Mouse (Mus musculus) CH12.LX (cell line): ENCODE measurements around the gene Fam120a. TPM values are rescaled to one million over a fixed set of nuclear protein-coding genes. Genes with fewer than 3 reads are reported as not detected.

Experiments
- DNase-seq: peaks from one replicate; pipeline ENCODE4 v3.0.0-alpha.2; 2013; ENCODE audit errors: extremely low read depth
- H3K27ac ChIP-seq: 2 replicates; pipeline ENCODE4 v1.5.1; 2012; ENCODE audit warnings: low read depth, mild to moderate bottlenecking, control low read depth, moderate library complexity; ENCODE audit not compliant: insufficient read depth
- H3K27me3 ChIP-seq: replicated peaks from 2 replicates; pipeline ENCODE3; 2012; ENCODE audit warnings: inconsistent platforms
- H3K36me3 ChIP-seq, 2 experiments: replicated peaks in 1 of 2; 2 replicates each; pipeline versions ENCODE3 to v1.6.1; 2012; ENCODE audit warnings: inconsistent platforms in 1 of 2, low read length in 1 of 2, mild to moderate bottlenecking in 1 of 2, mixed read lengths in 1 of 2, moderate library complexity in 1 of 2; ENCODE audit not compliant: control insufficient read depth in 1 of 2, insufficient read depth in 1 of 2
- H3K4me1 ChIP-seq, 2 experiments: 2 replicates each; pipeline ENCODE4 v1.6.1; 2012; ENCODE audit warnings: inconsistent platforms in 1 of 2, moderate library complexity in 1 of 2; ENCODE audit not compliant: insufficient read depth in 2 of 2, control insufficient read depth in 1 of 2
- H3K4me2 ChIP-seq: 2 replicates; pipeline ENCODE4 v1.6.1; 2012; ENCODE audit warnings: low read depth, mild to moderate bottlenecking, control low read depth; ENCODE audit not compliant: poor library complexity, insufficient read depth, severe bottlenecking
- H3K4me3 ChIP-seq, 3 experiments: fragments of 150-350 bp in 1 of 3; sonication (generic) in 1 of 3; replicated peaks in 1 of 3; 2 replicates each; pipeline versions ENCODE3 to v1.5.1; 2011 to 2012; ENCODE audit warnings: low read depth in 2 of 3, low read length in 2 of 3, mild to moderate bottlenecking in 2 of 3, moderate library complexity in 2 of 3, control low read depth in 1 of 3, improper control_type of control experiment in 1 of 3, inconsistent platforms in 1 of 3, mixed read lengths in 1 of 3; ENCODE audit not compliant: poor library complexity in 1 of 3
- H3K79me2 ChIP-seq: replicated peaks from 2 replicates; pipeline ENCODE4 v1.6.1; 2012; ENCODE audit warnings: mild to moderate bottlenecking, moderate library complexity; ENCODE audit not compliant: control insufficient read depth, poor library complexity, insufficient read depth, severe bottlenecking; ENCODE audit errors: extremely low read depth
- H3K9ac ChIP-seq: 2 replicates; pipeline ENCODE4 v1.6.1; 2012; ENCODE audit warnings: low read depth, mild to moderate bottlenecking, control low read depth, moderate library complexity; ENCODE audit not compliant: insufficient read depth
- H3K9me3 ChIP-seq: replicated peaks from 2 replicates; pipeline ENCODE3; 2012; ENCODE audit warnings: low read length, inconsistent platforms, mixed read lengths
- BHLHE40 ChIP-seq: IDR thresholded peaks from 2 replicates; pipeline ENCODE4 v1.6.1; 2011; ENCODE audit warnings: mild to moderate bottlenecking, low read depth, low read length, improper control_type of control experiment
- E2F4 ChIP-seq: IDR thresholded peaks from 2 replicates; pipeline ENCODE4 v1.6.1; 2011; ENCODE audit warnings: low read depth, low read length, improper control_type of control experiment; ENCODE audit not compliant: insufficient replicate concordance
- EP300 ChIP-seq: IDR thresholded peaks from 2 replicates; pipeline ENCODE4 v1.6.1; 2011; ENCODE audit warnings: low read length, improper control_type of control experiment
- ETS1 ChIP-seq: conservative IDR thresholded peaks from 2 replicates; pipeline ENCODE4 v1.6.1; 2012; ENCODE audit warnings: low read depth, mild to moderate bottlenecking, inconsistent platforms, low read length, improper control_type of control experiment, moderate library complexity
- GABPA ChIP-seq: IDR thresholded peaks from 2 replicates; pipeline ENCODE4 v1.6.1; 2012; ENCODE audit warnings: low read depth, low read length, improper control_type of control experiment, inconsistent platforms; ENCODE audit not compliant: insufficient replicate concordance
- IRF4 ChIP-seq: IDR thresholded peaks from 2 replicates; pipeline ENCODE4 v1.6.1; 2014; ENCODE audit warnings: low read depth, mild to moderate bottlenecking, inconsistent platforms, low read length, improper control_type of control experiment
- JUND ChIP-seq: conservative IDR thresholded peaks from 2 replicates; pipeline ENCODE4 v1.6.1; 2011; ENCODE audit warnings: low read depth, low read length, improper control_type of control experiment
- KAT2A ChIP-seq: IDR thresholded peaks from 2 replicates; pipeline ENCODE4 v1.6.1; 2012; ENCODE audit warnings: low read length, improper control_type of control experiment, inconsistent platforms; ENCODE audit not compliant: insufficient replicate concordance
- MAFK ChIP-seq: IDR thresholded peaks from 2 replicates; pipeline ENCODE4 v1.6.1; 2011; ENCODE audit warnings: low read length, improper control_type of control experiment; ENCODE audit not compliant: insufficient replicate concordance
- MAX ChIP-seq: IDR thresholded peaks from 2 replicates; pipeline ENCODE4 v1.6.1; 2011; ENCODE audit warnings: low read length, improper control_type of control experiment
- MEF2A ChIP-seq: IDR thresholded peaks from 2 replicates; pipeline ENCODE4 v1.6.1; 2014; ENCODE audit warnings: low read depth, mild to moderate bottlenecking, inconsistent platforms, low read length, improper control_type of control experiment, borderline replicate concordance
- POLR2A ChIP-seq: IDR thresholded peaks from 2 replicates; pipeline ENCODE4 v1.6.1; 2011; ENCODE audit warnings: low read depth, mild to moderate bottlenecking, improper control_type of control experiment, low read length
- RAD21 ChIP-seq: IDR thresholded peaks from 2 replicates; pipeline ENCODE4 v1.6.1; 2011; ENCODE audit warnings: low read depth, mild to moderate bottlenecking, low read length, improper control_type of control experiment, moderate library complexity
- SIN3A ChIP-seq: IDR thresholded peaks from 2 replicates; pipeline ENCODE4 v1.6.1; 2012; ENCODE audit warnings: low read length, improper control_type of control experiment, inconsistent platforms
- TCF12 ChIP-seq: IDR thresholded peaks from 2 replicates; pipeline ENCODE4 v1.6.1; 2014; ENCODE audit warnings: low read depth, mild to moderate bottlenecking, inconsistent platforms, low read length, improper control_type of control experiment
- USF1 ChIP-seq: IDR thresholded peaks from 2 replicates; pipeline ENCODE4 v1.6.1; 2014; ENCODE audit warnings: low read depth, mild to moderate bottlenecking, inconsistent platforms, low read length, improper control_type of control experiment
- ZC3H11A ChIP-seq: IDR thresholded peaks from 2 replicates; pipeline ENCODE4 v1.6.1; 2012; ENCODE audit warnings: low read depth, mild to moderate bottlenecking, inconsistent platforms, low read length, improper control_type of control experiment
- ZKSCAN1 ChIP-seq: IDR thresholded peaks from 2 replicates; pipeline ENCODE4 v1.6.1; 2012; ENCODE audit warnings: low read depth, inconsistent platforms, low read length, improper control_type of control experiment, borderline replicate concordance
- dilution Hi-C: fragments of 300-500 bp; cut with MboI; formaldehyde crosslinking; loops from 2 replicates; pipeline ENCODE4 v1.14.3; 2020; ENCODE audit warnings: low sequenced_read_pairs; ENCODE audit not compliant: extremely low pct_unique_long_range_greater_than_20kb, extremely low pct_ligation_motif_present
- in situ Hi-C: fragments of 300-500 bp; cut with MboI; formaldehyde crosslinking; loops from 3 replicates; pipeline ENCODE4 v1.14.3; 2019; ENCODE audit warnings: low sequenced_read_pairs, low pct_ligation_motif_present, low pct_unique_long_range_greater_than_20kb, mixed read lengths
- polyA plus RNA-seq: library from polyadenylated mRNA; unstranded; fragments of >175 nt; gene quantifications from 2 replicates; pipeline ENCODE4 v1.2.1, GENCODE M21; 2012; ENCODE audit warnings: low read depth; ENCODE audit not compliant: insufficient read length
- total RNA-seq, 2 experiments: library from RNA; depleted of rRNA; stranded (reverse); fragments of 300-350 nt in 1 of 2; fragments of >200 nt in 1 of 2; gene quantifications; 2 replicates each; pipeline ENCODE4 v1.2.3; 2012 to 2014

Fam120a gene
- total and polyA plus RNA-seq, 3 experiments, result 70.0 to 122 (median 82.6) TPM

GRCm38 (mm10) chr13:48858779-48859178 lies 109.0 kb downstream of the Fam120a start:
- Histone ChIP-seq H3K27ac (peak overlapping the region; percentile 6; the same call in 1 of the 2 replicates), H3K4me2 (no peak overlapping the region), H3K4me3 (no peak overlapping the region), H3K27me3 (no peaks in the 10 kb centered on the region), H3K4me1 (peaks cover 50 to 98% of the 10 kb centered on the region in 2 experiments), H3K9ac (no peak overlapping the region), H3K36me3 (peaks cover 0 to 3% of the 10 kb centered on the region in 2 experiments), H3K79me2 (peaks cover 6% of the 10 kb centered on the region; the same call in 1 of the 2 replicates), H3K9me3 (no peaks in the 10 kb centered on the region)
- DNase-seq, result no peak
- dilution Hi-C loops (no loop called here), in situ Hi-C loops (loop anchor here (25.0 kb wide), 1 partner anchor 329 kb away; the partner anchor contains the start of gene Ninj1)
- TF ChIP-seq TCF12 (peak; percentile 46; the same call in 1 of the 2 replicates), ZC3H11A (no peak)

DNA sequence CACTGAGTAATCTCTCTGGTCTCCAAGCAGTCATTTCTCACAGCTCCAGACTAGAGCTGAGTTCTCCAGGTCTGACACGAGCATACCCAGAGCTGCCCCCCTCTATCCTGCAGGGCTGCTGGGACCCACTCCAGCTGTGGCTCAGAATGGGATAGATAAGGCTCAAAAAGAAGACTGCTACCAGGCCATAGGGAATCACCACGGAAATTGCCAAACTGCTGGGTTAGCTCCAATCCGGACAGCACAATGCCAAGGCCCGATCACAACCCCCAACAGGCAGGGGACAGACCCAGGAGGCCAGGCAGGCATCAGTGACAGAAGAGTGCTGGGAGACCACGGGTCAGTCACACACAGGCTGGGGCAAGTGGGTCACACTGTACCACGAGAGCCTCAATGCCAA lies 109.8 kb downstream of the Fam120a start:
- Histone ChIP-seq H3K9me3 (no peaks in the 10 kb centered on the region), H3K36me3 (peaks cover 0 to 3% of the 10 kb centered on the region in 2 experiments), H3K27me3 (no peaks in the 10 kb centered on the region), H3K4me3 (no peak overlapping the region), H3K27ac (no peak overlapping the region), H3K4me2 (no peak overlapping the region), H3K79me2 (peaks cover 6% of the 10 kb centered on the region; the same call in 1 of the 2 replicates), H3K9ac (no peak overlapping the region), H3K4me1 (peaks cover 48 to 98% of the 10 kb centered on the region in 2 experiments)
- DNase-seq, result no peak
- TF ChIP-seq ETS1, result no peak
- no peak for TF ChIP-seq USF1
- no peak for TF ChIP-seq KAT2A
- TF ChIP-seq RAD21, result no peak
- TF ChIP-seq GABPA, result no peak
- no peak for TF ChIP-seq ZKSCAN1
- dilution Hi-C loops, result no loop called here
- in situ Hi-C loops, result loop anchor here (25.0 kb wide), 1 partner anchor 329 kb away; the partner anchor contains the start of gene Ninj1

DNA sequence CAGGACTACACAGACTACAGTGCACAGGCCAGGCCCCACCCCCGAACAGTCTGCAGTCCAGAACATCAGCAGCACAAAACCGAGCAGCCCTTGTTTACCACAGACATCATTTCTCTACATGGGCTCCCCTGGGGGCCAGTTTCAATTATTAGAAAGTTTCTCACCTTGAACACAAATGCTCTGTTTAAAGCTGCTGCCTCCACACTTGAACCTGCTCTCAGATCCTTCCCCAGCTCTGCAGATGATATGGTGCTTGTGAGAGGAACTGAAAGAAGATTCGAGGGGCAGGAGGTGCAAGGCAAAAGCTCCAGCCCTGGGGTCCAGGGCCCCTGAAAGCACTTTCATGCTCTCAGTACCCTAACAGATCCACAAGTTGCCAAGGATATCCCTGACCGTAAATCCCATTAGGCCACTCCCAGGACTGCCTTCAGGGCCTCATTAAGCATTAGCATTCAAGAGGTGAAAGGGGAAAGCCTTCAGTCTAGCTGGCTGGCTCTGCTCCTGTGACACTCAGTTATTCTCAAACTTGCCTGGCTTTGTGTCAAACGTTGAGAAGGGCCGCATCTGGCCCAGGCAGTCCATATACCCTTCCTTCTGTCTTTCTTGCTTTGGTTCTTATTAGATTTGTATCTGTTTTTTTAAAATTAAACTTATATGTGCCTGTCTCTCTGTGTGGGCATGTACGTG lies 110.4 kb downstream of the Fam120a start:
- Histone ChIP-seq H3K4me1 (peaks cover 44 to 95% of the 10 kb centered on the region in 2 experiments), H3K9ac (no peak overlapping the region), H3K79me2 (peaks cover 3% of the 10 kb centered on the region; the same call in 1 of the 2 replicates), H3K4me3 (no peak overlapping the region), H3K4me2 (no peak overlapping the region; the same call in 1 of the 2 replicates), H3K36me3 (peaks cover 0 to 3% of the 10 kb centered on the region in 2 experiments), H3K9me3 (no peaks in the 10 kb centered on the region), H3K27ac (no peak overlapping the region), H3K27me3 (no peaks in the 10 kb centered on the region)
- dilution Hi-C loops (no loop called here), in situ Hi-C loops (loop anchor here (25.0 kb wide), 1 partner anchor 330 kb away; the partner anchor contains the start of gene Ninj1)
- TF ChIP-seq MAFK (0 out of 2 replicates have a peak, but pooled peaks have one; percentile 56), IRF4 (peak; percentile 78), ZC3H11A (no peak), EP300 (peak; percentile 64; the same call in 1 of the 2 replicates), MEF2A (peak; percentile 58; the same call in 1 of the 2 replicates), BHLHE40 (0 out of 2 replicates have a peak, but pooled peaks have one; percentile 20), TCF12 (0 out of 2 replicates have a peak, but pooled peaks have one; percentile 17), JUND (no peak), SIN3A (no peak), POLR2A (no peak), ETS1 (peak; percentile 25; the same call in 1 of the 2 replicates), MAX (no peak), E2F4 (no peak)
- DNase-seq, result peak; percentile 64
